Mouse (Mus musculus) testis, adult 2 months (tissue): Measurements from ENCODE around the gene Psmd12.

ENCODE experiments used
- CTCF ChIP-seq: fragments of 200-500 bp; IDR thresholded peaks from 2 replicates; pipeline ENCODE4 v1.5.1; 2012; ENCODE audit warnings: low read depth, mild to moderate bottlenecking, inconsistent platforms, low read length, moderate library complexity; ENCODE audit not compliant: control insufficient read depth, insufficient read depth, insufficient replicate concordance
- POLR2A ChIP-seq: fragments of 200-500 bp; IDR thresholded peaks from 2 replicates; pipeline ENCODE4 v1.6.1; 2012; ENCODE audit warnings: low read depth, mild to moderate bottlenecking, inconsistent platforms, low read length, moderate library complexity; ENCODE audit not compliant: control insufficient read depth

DNA sequence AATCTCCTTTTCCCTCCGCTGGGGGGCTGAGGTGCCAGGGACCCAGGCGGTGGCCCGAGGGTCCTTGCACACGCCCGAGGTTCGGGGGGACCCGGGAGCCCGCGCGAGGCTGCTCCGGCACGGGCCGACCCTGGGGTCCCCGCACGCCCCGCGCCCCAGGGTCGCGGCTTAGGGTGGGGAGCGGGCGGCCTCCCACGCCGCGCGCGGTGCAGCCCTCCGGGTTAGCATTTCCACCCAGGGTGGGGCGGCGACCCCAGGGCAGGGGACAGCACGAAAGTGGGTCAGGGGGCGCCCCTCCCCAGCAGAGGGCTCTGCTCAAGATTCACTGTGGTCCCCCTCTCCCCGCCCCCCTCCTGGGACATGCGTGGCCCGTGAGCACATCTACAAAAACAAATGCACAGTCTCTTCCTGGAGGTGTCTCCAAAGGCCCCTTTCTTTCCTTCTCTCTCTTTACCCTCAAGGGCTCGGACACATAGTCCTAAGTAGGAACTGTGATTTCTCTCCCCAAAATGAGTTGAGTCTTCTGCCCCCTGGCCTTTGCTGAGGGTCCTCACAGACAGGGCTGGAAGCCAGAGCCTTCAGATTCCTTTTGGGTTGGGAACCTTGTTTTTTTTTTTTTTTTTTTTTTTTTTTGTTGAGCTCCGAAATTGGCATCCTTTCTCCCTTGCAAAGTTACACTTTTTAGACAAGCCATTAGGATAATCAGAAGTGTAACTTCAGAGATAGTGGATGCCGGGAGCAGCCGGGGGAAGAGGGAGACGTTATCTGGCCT lies 69.1 kb downstream of the Psmd12 start:
- TF ChIP-seq CTCF (no peak), POLR2A (no peak)
